Mouse (Mus musculus): ENCODE data around the gene Dnaja2. TPM values are rescaled to one million over a fixed set of nuclear protein-coding genes. Genes with fewer than 3 reads are reported as not detected.
A peak's percentile ranks its signal among the peaks of the same experiment; 100 is the strongest.

The Dnaja2 gene
- polyA plus RNA-seq, 1 experiment from 2014 or later: 193 TPM

- H3K36me3 ChIP-seq: peaks cover 20% of the 10 kb centered on the region
- peak; percentile 95 for DNase-seq (ENCODE audit: low spot score)
- H3K4me3 ChIP-seq: peak within 1 kb of the TSS; percentile 77
- H3K4me1 ChIP-seq: peaks cover 32% of the 10 kb centered on the region
- H3K27ac ChIP-seq: peak within 1 kb of the TSS; percentile 87
- H3K9me3 ChIP-seq (replicated peaks): no peaks in the 10 kb centered on the region
- 0% methylated on average over 41 of the region's 41 CpGs for WGBS
- H3K27me3 ChIP-seq (ENCODE audit: low read depth, poor library complexity, severe bottlenecking): no peaks in the 10 kb centered on the region
Measured at GRCm38 (mm10) chr8:85492125-85492875, 62.8 kb downstream of the Dnaja2 start, which contains the start of gene Gpt2. TSS of gene Gpt2 (plus strand) at chr8:85492576.

DNA sequence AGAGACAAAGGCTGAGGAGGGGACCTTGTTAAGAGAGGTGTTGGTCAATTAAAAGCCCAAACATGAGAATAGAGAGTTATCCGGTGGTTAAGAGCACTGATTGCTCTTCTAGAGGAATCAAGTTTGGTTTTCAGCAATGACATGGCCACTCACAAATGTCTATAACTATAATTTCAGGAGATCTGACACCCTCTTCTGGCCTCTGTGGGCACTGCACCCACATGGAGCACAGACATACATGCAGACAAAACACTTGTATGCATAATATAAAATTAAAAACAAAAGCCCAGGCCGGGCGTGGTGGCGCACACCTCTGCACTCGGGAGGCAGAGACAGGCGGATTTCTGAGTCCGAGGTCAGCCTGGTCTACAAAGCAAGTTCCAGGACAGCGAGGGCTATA is 65.6 kb downstream of the Dnaja2 start:
- H3K4me3 ChIP-seq: no peak overlapping the region
- peaks cover 27% of the 10 kb centered on the region for H3K4me1 ChIP-seq
- no peaks in the 10 kb centered on the region for H3K27me3 ChIP-seq (ENCODE audit: low read depth, poor library complexity, severe bottlenecking)
- H3K36me3 ChIP-seq: no peaks in the 10 kb centered on the region
- 93% methylated on average over 8 of the region's 8 CpGs for WGBS
- no peak for DNase-seq (ENCODE audit: low spot score)
- no peak overlapping the region for H3K27ac ChIP-seq
- H3K9me3 ChIP-seq (replicated peaks): no peaks in the 10 kb centered on the region

GRCm38 (mm10) chr8:85488631-85489030 is 66.5 kb downstream of the Dnaja2 start:
- Histone ChIP-seq H3K4me1 (peaks cover 20% of the 10 kb centered on the region), H3K36me3 (no peaks in the 10 kb centered on the region), H3K27ac (no peak overlapping the region), H3K9me3 (replicated peaks) (no peaks in the 10 kb centered on the region), H3K4me3 (no peak overlapping the region), H3K27me3 (ENCODE audit: low read depth, poor library complexity, severe bottlenecking) (no peaks in the 10 kb centered on the region)
- DNase-seq (ENCODE audit: low spot score): no peak

- no peak for DNase-seq (ENCODE audit: low spot score)
- WGBS: 82% methylated on average over 20 of the region's 20 CpGs
- Histone ChIP-seq H3K27ac (no peak overlapping the region), H3K4me3 (no peak overlapping the region), H3K9me3 (replicated peaks) (no peaks in the 10 kb centered on the region), H3K27me3 (ENCODE audit: low read depth, poor library complexity, severe bottlenecking) (no peaks in the 10 kb centered on the region), H3K36me3 (no peaks in the 10 kb centered on the region), H3K4me1 (peaks cover 14% of the 10 kb centered on the region)
Measured at GRCm38 (mm10) chr8:85487906-85488620, 67.1 kb downstream of the Dnaja2 start.

Other genes starting within 250 kb of the Dnaja2 start
- 0.93 TPM in 2 replicates for gene Mylk3, start 169.0 kb downstream of the Dnaja2 start, polyA plus RNA-seq (2016; fragmentation: Nextera tagmentation; extraction: Ambion mirVana)
- 41.4 and 44.1 TPM in 2 replicates for gene 4921524J17Rik, start 122.5 kb downstream of the Dnaja2 start, polyA plus RNA-seq (2016; fragmentation: Nextera tagmentation; extraction: Ambion mirVana)
- gene Gpt2, start 62.8 kb downstream of the Dnaja2 start, polyA plus RNA-seq (2016; fragmentation: Nextera tagmentation; extraction: Ambion mirVana): 63.7 and 65.8 TPM in 2 replicates
- gene Neto2, start 145.6 kb upstream of the Dnaja2 start, polyA plus RNA-seq (2016; fragmentation: Nextera tagmentation; extraction: Ambion mirVana): 13.4 and 14.0 TPM in 2 replicates

All from limb, embryonic 10.5 days (tissue).